Mouse (Mus musculus) ES-Bruce4 (cell line): ENCODE measurements around the gene Ssh1. TPM values are rescaled to one million over a fixed set of nuclear protein-coding genes. Genes with fewer than 3 reads are reported as not detected.

ENCODE experiments used
- H3K27ac ChIP-seq: 2 replicates; pipeline ENCODE4 v1.5.1; 2012; ENCODE audit warnings: low read length, inconsistent platforms; ENCODE audit not compliant: insufficient read depth
- H3K27me3 ChIP-seq: 2 replicates; pipeline ENCODE4 v1.6.1; 2012; ENCODE audit warnings: mild to moderate bottlenecking, low read length, inconsistent platforms; ENCODE audit not compliant: control insufficient read depth, poor library complexity, insufficient read depth, severe bottlenecking
- H3K36me3 ChIP-seq: 2 replicates; pipeline ENCODE4 v1.6.1; 2012; ENCODE audit warnings: inconsistent platforms, mild to moderate bottlenecking, low read length, moderate library complexity; ENCODE audit not compliant: control insufficient read depth, poor library complexity, insufficient read depth, severe bottlenecking
- H3K4me1 ChIP-seq: one replicate; pipeline ENCODE4 v1.8.1; 2011; ENCODE audit warnings: low read length; ENCODE audit not compliant: control insufficient read depth, insufficient read depth
- H3K4me3 ChIP-seq: 2 replicates; pipeline ENCODE4 v1.5.1; 2011; ENCODE audit warnings: low read depth, mild to moderate bottlenecking, low read length
- H3K9ac ChIP-seq: 2 replicates; pipeline ENCODE4 v1.6.1; 2012; ENCODE audit warnings: low read depth, mild to moderate bottlenecking, inconsistent platforms; ENCODE audit not compliant: poor library complexity, severe bottlenecking
- H3K9me3 ChIP-seq: replicated peaks from 2 replicates; pipeline ENCODE4 v1.6.1; 2012; ENCODE audit warnings: mild to moderate bottlenecking, low read length, inconsistent platforms; ENCODE audit not compliant: control insufficient read depth, poor library complexity, insufficient read depth, severe bottlenecking
- CTCF ChIP-seq: IDR thresholded peaks from one replicate; pipeline ENCODE4 v1.8.1; 2011; ENCODE audit warnings: low read depth, low read length
- EP300 ChIP-seq: IDR thresholded peaks from 2 replicates; pipeline ENCODE4 v1.6.1; 2011; ENCODE audit warnings: low read depth, low read length; ENCODE audit not compliant: insufficient read depth
- POLR2A ChIP-seq: IDR thresholded peaks from one replicate; pipeline ENCODE4 v1.8.1; 2011; ENCODE audit warnings: low read length; ENCODE audit not compliant: insufficient read depth
- polyA plus RNA-seq: library from polyadenylated mRNA; stranded (reverse); fragments of >200 nt; gene quantifications from 2 replicates; pipeline ENCODE4 v1.2.4, GENCODE M21; 2011; ENCODE audit warnings: low read depth; ENCODE audit not compliant: missing spikeins, insufficient read depth, insufficient read length

The Ssh1 gene
- polyA plus RNA-seq, 1 experiment, result 23.5 TPM

DNA sequence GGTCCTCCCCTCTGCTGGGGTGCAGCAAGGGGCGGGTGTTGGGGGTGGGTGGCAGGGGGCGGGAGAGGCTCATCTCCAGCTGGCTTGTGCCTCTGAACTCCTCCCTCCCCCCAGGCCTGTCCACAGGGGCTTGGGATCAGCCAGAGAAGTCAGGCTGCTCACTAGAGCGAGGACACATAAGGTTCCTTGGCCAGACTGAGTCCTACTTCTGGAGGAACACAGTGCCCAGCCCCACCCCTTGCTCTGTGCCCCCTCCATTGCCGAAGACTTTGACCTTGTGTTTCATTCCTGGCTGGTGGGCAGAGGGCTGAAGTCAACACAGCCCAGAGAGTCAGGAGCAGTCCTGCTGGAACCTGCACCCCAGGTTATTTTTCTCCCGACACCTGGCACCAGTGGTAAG, 9.8 kb upstream of the Ssh1 start, which contains the start of gene Dao:
Dao (plus strand) TSS at position 162 of the 400 bp plus-strand sequence.
- Histone ChIP-seq H3K9me3 (no peaks in the 10 kb centered on the region), H3K9ac (no peak within 1 kb of the TSS), H3K27me3 (no peaks in the 10 kb centered on the region), H3K27ac (no peak within 1 kb of the TSS), H3K36me3 (no peaks in the 10 kb centered on the region), H3K4me1 (no peaks in the 10 kb centered on the region), H3K4me3 (no peak within 1 kb of the TSS)
- no peak for TF ChIP-seq CTCF
- TF ChIP-seq POLR2A, result no peak
- TF ChIP-seq EP300, result no peak

- TF ChIP-seq POLR2A, result no peak
- TF ChIP-seq CTCF, result no peak
- TF ChIP-seq EP300, result no peak
- no peak overlapping the region for H3K27ac ChIP-seq
- no peak overlapping the region for H3K4me3 ChIP-seq
- H3K36me3 ChIP-seq, result no peaks in the 10 kb centered on the region
- no peaks in the 10 kb centered on the region for H3K27me3 ChIP-seq
- H3K9ac ChIP-seq, result no peak overlapping the region
- H3K4me1 ChIP-seq, result no peaks in the 10 kb centered on the region
- no peaks in the 10 kb centered on the region for H3K9me3 ChIP-seq
These were observed 5.7 kb upstream of the Ssh1 start for GRCm38 (mm10) chr5:113999382-113999781.

DNA sequence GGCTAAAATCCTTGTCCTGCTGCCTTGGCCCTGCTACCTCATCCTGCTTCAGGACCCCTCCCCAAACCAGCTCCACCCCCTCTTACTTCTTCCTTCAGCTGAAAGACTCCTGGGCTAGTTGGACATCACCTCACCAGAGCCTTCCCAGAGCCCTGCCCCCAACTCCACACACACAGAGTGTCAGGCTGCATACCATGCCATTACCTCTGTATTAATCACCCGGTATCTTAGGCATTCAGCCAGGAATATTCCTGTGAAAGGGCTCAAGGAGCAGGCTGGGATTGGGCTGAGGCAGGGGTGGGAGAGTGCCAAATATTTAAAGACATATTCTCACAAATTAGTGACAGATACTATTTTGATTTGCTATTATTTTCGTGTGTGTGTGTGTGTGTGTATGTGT, 2.8 kb upstream of the Ssh1 start:
- H3K9ac ChIP-seq, result no peak overlapping the region
- TF ChIP-seq EP300, result no peak
- H3K4me3 ChIP-seq, result no peak overlapping the region
- H3K27ac ChIP-seq, result no peak overlapping the region
- H3K27me3 ChIP-seq, result no peaks in the 10 kb centered on the region
- peaks cover 2% of the 10 kb centered on the region for H3K4me1 ChIP-seq
- H3K9me3 ChIP-seq, result no peaks in the 10 kb centered on the region
- H3K36me3 ChIP-seq, result no peaks in the 10 kb centered on the region

GRCm38 (mm10) chr5:113993031-113993486, 635 bp downstream of the Ssh1 start:
- no peaks in the 10 kb centered on the region for H3K36me3 ChIP-seq
- peak overlapping the region; percentile 72 for H3K4me3 ChIP-seq
- H3K9ac ChIP-seq, result peak overlapping the region; percentile 81
- H3K27ac ChIP-seq, result peak overlapping the region; percentile 22; the same call in 1 of the 2 replicates
- no peaks in the 10 kb centered on the region for H3K9me3 ChIP-seq
- no peak for TF ChIP-seq CTCF
- 0 out of 2 replicates have a peak, but pooled peaks have one; percentile 6 for TF ChIP-seq EP300
- TF ChIP-seq POLR2A, result no peak
- H3K27me3 ChIP-seq, result no peaks in the 10 kb centered on the region
- peaks cover 4% of the 10 kb centered on the region for H3K4me1 ChIP-seq

DNA sequence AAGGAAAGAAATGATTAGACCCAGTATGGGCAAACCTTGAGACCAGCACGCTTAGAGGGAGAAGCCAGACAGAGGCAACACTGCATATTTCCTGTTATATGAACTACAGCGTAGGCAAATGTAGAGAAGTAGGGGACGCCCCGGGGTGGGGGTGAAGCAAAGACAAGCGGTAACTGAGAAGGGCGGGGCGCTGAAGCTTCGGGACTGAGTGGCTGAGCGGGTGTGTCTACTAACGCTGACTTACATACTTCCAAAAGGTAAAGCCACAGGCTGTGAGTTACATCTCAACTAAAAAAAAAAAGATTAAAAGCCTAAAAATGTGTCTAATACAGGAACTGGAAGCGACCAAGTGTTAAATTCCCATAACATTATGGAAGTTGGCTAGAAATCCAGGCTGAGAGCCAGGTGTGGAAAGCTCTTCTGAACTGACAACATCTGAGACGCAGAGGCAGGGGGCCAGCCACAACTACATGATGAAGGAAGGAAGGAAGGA, 1.3 kb downstream of the Ssh1 start:
- peak overlapping the region; percentile 22; the same call in 1 of the 2 replicates for H3K27ac ChIP-seq
- H3K9me3 ChIP-seq, result no peaks in the 10 kb centered on the region
- no peaks in the 10 kb centered on the region for H3K27me3 ChIP-seq
- H3K4me1 ChIP-seq, result peaks cover 4% of the 10 kb centered on the region
- peak overlapping the region; percentile 81 for H3K9ac ChIP-seq
- H3K36me3 ChIP-seq, result no peaks in the 10 kb centered on the region
- TF ChIP-seq CTCF (no peak), POLR2A (no peak), EP300 (no peak)
- H3K4me3 ChIP-seq, result peak overlapping the region; percentile 72

DNA sequence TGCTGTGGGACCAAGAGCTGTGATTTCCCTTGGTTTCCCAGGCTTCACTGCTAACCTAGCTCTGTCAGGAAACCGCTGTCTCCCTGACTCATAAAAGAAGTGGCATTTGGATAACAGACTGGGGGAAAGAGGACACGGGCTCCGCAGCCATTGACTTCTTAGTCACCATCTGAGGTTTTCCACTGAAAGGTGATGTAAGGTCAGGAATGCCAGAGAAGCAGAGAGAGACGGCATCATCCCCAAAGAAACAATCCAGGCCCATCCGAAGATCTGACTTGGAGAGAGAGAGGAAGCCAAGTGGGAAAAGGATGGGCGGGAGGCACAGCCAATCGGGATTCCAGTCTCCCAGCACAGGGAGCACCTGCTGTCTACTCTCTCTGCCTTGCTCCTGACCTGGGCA, 2.6 kb downstream of the Ssh1 start:
- H3K9me3 ChIP-seq, result no peaks in the 10 kb centered on the region
- H3K27me3 ChIP-seq, result no peaks in the 10 kb centered on the region
- no peak for TF ChIP-seq EP300
- TF ChIP-seq CTCF, result no peak
- TF ChIP-seq POLR2A, result no peak
- H3K36me3 ChIP-seq, result no peaks in the 10 kb centered on the region
- peaks cover 9% of the 10 kb centered on the region for H3K4me1 ChIP-seq
- no peak overlapping the region for H3K4me3 ChIP-seq
- H3K27ac ChIP-seq, result no peak overlapping the region
- no peak overlapping the region for H3K9ac ChIP-seq
